In the genomic region with DNA sequence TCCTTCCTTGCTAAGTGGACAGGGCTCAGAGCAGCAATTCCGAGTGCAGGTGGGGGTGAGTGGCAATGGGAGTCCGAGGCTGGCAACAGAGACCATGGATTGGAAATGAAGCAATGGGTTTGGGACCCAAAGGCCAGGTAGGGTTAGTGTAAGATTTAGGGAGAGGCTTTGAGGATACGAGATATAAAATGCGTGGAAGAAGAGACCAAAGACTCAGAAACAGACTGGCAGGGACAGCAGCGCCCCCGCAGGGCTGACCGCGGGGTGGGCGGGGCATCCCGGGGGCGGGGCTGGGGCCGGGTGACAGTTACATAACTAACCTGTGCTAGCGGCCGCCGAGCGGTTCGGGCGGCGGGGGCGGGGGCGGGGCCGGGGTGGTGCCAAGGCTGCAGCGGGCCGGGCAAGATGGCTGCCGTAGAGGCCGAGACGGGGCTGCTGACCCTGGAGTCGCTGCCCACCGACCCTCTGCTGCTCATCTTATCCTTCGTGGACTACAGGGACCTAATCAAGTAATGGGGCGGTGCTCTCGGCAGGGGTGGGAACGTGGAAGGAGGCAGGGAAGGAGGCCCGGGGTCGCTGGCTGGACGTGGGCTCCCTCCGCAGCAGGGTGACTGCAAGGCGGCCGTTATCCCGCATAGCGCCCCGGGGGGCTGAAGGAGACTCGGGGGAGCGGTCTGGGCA, we compare ENCODE assay signal across 8 mouse cellular contexts. TPM values are rescaled to one million over a fixed set of nuclear protein-coding genes. Genes with fewer than 3 reads are reported as not detected.
DNase-seq lines count a peak whose midpoint lies in the region; ATAC-seq and TF ChIP-seq lines count a peak whose summit lies in the region.

Gene Fbxo3, plus strand, starts transcription at position 264 of the 681 bp plus-strand sequence.

- H3K9ac ChIP-seq in embryonic facial prominence, embryonic 15.5 days, result peak within 1 kb of the TSS; percentile 93
- peak within 1 kb of the TSS; percentile 95 for H3K9ac ChIP-seq in kidney, embryonic 14.5 days (ENCODE audit: low read depth, low read length)
- peak within 1 kb of the TSS; percentile 91 for H3K9ac ChIP-seq in limb, embryonic 14.5 days (ENCODE audit: low read depth, low read length, severe bottlenecking)
- H3K9ac ChIP-seq in midbrain, embryonic 16.5 days (ENCODE audit: low read depth, low read length), result peak within 1 kb of the TSS; percentile 98

- H3K27ac ChIP-seq in bone marrow, adult 2 months (ENCODE audit: control insufficient read depth, insufficient read depth, low read depth, low read length, poor library complexity), result peak within 1 kb of the TSS; percentile 91
- H3K27ac ChIP-seq in embryonic facial prominence, embryonic 15.5 days (replicated peaks), result peak within 1 kb of the TSS; percentile 53
- peak within 1 kb of the TSS; percentile 55; the same call in 1 of the 2 replicates for H3K27ac ChIP-seq in kidney, embryonic 14.5 days (ENCODE audit: low read depth, low read length)
- H3K27ac ChIP-seq in limb, embryonic 14.5 days (replicated peaks; ENCODE audit: low read depth, low read length), result peak within 1 kb of the TSS; percentile 55; the same call in 1 of the 2 replicates
- H3K27ac ChIP-seq in midbrain, embryonic 16.5 days (ENCODE audit: low read length), result peak within 1 kb of the TSS; percentile 64
- H3K27ac ChIP-seq in spleen, adult 2 months (ENCODE audit: insufficient read depth, low read length), result peak within 1 kb of the TSS; percentile 50

- H3K9me3 ChIP-seq in embryonic facial prominence, embryonic 15.5 days (replicated peaks), result no peaks in the 10 kb centered on the region
- no peaks in the 10 kb centered on the region for H3K9me3 ChIP-seq in kidney, embryonic 14.5 days (ENCODE audit: control insufficient read depth, low read length)
- no peaks in the 10 kb centered on the region for H3K9me3 ChIP-seq in limb, embryonic 14.5 days (ENCODE audit: control insufficient read depth, low read length)
- H3K9me3 ChIP-seq in midbrain, embryonic 16.5 days (replicated peaks; ENCODE audit: control insufficient read depth, low read length, poor library complexity, severe bottlenecking), result no peaks in the 10 kb centered on the region

- H3K36me3 ChIP-seq in embryonic facial prominence, embryonic 15.5 days, result no peaks in the 10 kb centered on the region
- no peaks in the 10 kb centered on the region; the same call in 1 of the 2 replicates for H3K36me3 ChIP-seq in kidney, embryonic 14.5 days (ENCODE audit: control insufficient read depth, insufficient read depth, low read length)
- peaks cover 3% of the 10 kb centered on the region; the same call in 1 of the 2 replicates for H3K36me3 ChIP-seq in limb, embryonic 14.5 days (ENCODE audit: control insufficient read depth, insufficient read depth, low read length)
- H3K36me3 ChIP-seq in midbrain, embryonic 16.5 days (ENCODE audit: control insufficient read depth, insufficient read depth, low read length), result 0 out of 2 replicates have a peak, but pooled peaks cover 2% of the 10 kb centered on the region
- peaks cover 3% of the 10 kb centered on the region; the same call in 1 of the 2 replicates for H3K36me3 ChIP-seq in spleen, adult 2 months (ENCODE audit: control insufficient read depth, insufficient read depth, low read length)

- no peaks in the 10 kb centered on the region; the same call in 1 of the 2 replicates for H3K4me1 ChIP-seq in bone marrow, adult 2 months (ENCODE audit: control insufficient read depth, insufficient read depth, low read length)
- H3K4me1 ChIP-seq in embryonic facial prominence, embryonic 15.5 days, result peaks cover 19% of the 10 kb centered on the region
- H3K4me1 ChIP-seq in kidney, embryonic 14.5 days (ENCODE audit: control insufficient read depth, insufficient read depth, low read length), result peaks cover 14% of the 10 kb centered on the region
- peaks cover 14% of the 10 kb centered on the region for H3K4me1 ChIP-seq in limb, embryonic 14.5 days (ENCODE audit: control insufficient read depth, insufficient read depth, low read length)
- peaks cover 26% of the 10 kb centered on the region for H3K4me1 ChIP-seq in midbrain, embryonic 16.5 days (ENCODE audit: control insufficient read depth, insufficient read depth, low read length)
- H3K4me1 ChIP-seq in spleen, adult 2 months (ENCODE audit: control insufficient read depth, insufficient read depth, insufficient read length), result peaks cover 3% of the 10 kb centered on the region; the same call in 1 of the 2 replicates

- peak within 1 kb of the TSS; percentile 100 for H3K4me3 ChIP-seq in bone marrow, adult 2 months (replicated peaks; ENCODE audit: control insufficient read depth, low read depth, low read length)
- peak within 1 kb of the TSS; percentile 94 for H3K4me3 ChIP-seq in embryonic facial prominence, embryonic 15.5 days (replicated peaks)
- peak within 1 kb of the TSS; percentile 98 for H3K4me3 ChIP-seq in kidney, embryonic 14.5 days (ENCODE audit: low read length)
- peak within 1 kb of the TSS; percentile 70 for H3K4me3 ChIP-seq in limb, embryonic 14.5 days (replicated peaks; ENCODE audit: low read length)
- peak within 1 kb of the TSS; percentile 87 for H3K4me3 ChIP-seq in midbrain, embryonic 16.5 days (ENCODE audit: low read depth, low read length)
- peak within 1 kb of the TSS; percentile 88 for H3K4me3 ChIP-seq in spleen, adult 2 months (ENCODE audit: extremely low read depth, insufficient read depth, insufficient read length)

- WGBS in bone marrow, adult 2 months, result 2% methylated on average over 43 of the region's 44 CpGs
- under 1% methylated on average over 39 of the region's 44 CpGs for WGBS in embryonic facial prominence, embryonic 15.5 days
- under 1% methylated on average over 42 of the region's 44 CpGs for WGBS in kidney, embryonic 14.5 days
- WGBS in limb, embryonic 14.5 days, result under 1% methylated on average over 24 of the region's 44 CpGs
- under 1% methylated on average over 40 of the region's 44 CpGs for WGBS in midbrain, embryonic 16.5 days
- WGBS in spleen, adult 2 months, result 1% methylated on average over 44 of the region's 44 CpGs

- H3K27me3 ChIP-seq in embryonic facial prominence, embryonic 15.5 days, result no peaks in the 10 kb centered on the region
- H3K27me3 ChIP-seq in kidney, embryonic 14.5 days (ENCODE audit: control insufficient read depth, insufficient read depth, low read length), result no peaks in the 10 kb centered on the region
- no peaks in the 10 kb centered on the region for H3K27me3 ChIP-seq in limb, embryonic 14.5 days (ENCODE audit: control insufficient read depth, insufficient read depth, low read length)
- no peaks in the 10 kb centered on the region for H3K27me3 ChIP-seq in midbrain, embryonic 16.5 days (ENCODE audit: control insufficient read depth, insufficient read depth, low read depth, low read length)
- H3K27me3 ChIP-seq in spleen, adult 2 months (ENCODE audit: control insufficient read depth, insufficient read depth, low read length), result no peaks in the 10 kb centered on the region

- TF ChIP-seq CTCF in bone marrow, adult 2 months (IDR thresholded peaks at IDR 0.05; ENCODE audit: control insufficient read depth, insufficient read depth, low read length), result peak; percentile 24; the same call in 1 of the 2 replicates
- no peak for TF ChIP-seq CTCF in spleen, adult 2 months (IDR thresholded peaks at IDR 0.05; ENCODE audit: extremely low read depth, insufficient read depth, insufficient read length, insufficient replicate concordance)

- peak within 1 kb of the TSS; percentile 70 for H3K4me2 ChIP-seq in embryonic facial prominence, embryonic 15.5 days (replicated peaks)
- peak within 1 kb of the TSS; percentile 84 for H3K4me2 ChIP-seq in kidney, embryonic 14.5 days (replicated peaks; ENCODE audit: low read depth, low read length)
- H3K4me2 ChIP-seq in limb, embryonic 14.5 days (replicated peaks; ENCODE audit: low read depth, low read length, severe bottlenecking), result peak within 1 kb of the TSS; percentile 69
- H3K4me2 ChIP-seq in midbrain, embryonic 16.5 days (ENCODE audit: low read length), result peak within 1 kb of the TSS; percentile 76

- ATAC-seq in embryonic facial prominence, embryonic 15.5 days (ENCODE audit: insufficient number of reproducible peaks, low FRiP score, low TSS enrichment, low read depth), result peak; percentile 95
- peak; percentile 96 for ATAC-seq in kidney, embryonic 14.5 days (ENCODE audit: low FRiP score, low TSS enrichment)
- ATAC-seq in limb, embryonic 14.5 days (ENCODE audit: low FRiP score, low read depth), result peak; percentile 97
- ATAC-seq in midbrain, embryonic 16.5 days, result peak; percentile 98

- DNase-seq in 416B (ENCODE audit: low read depth), result peak; percentile 84
- peak; percentile 80 to 91 for DNase-seq in heart, adult 9 months (ENCODE audit: low spot score in 2 of 2)
- peak; percentile 65 for DNase-seq in limb, embryonic 14.5 days (ENCODE audit: low spot score)
- peak; percentile 60 to 84 for DNase-seq in spleen, adult 2 months (ENCODE audit: low read depth in 1 of 2, low spot score in 2 of 2)

- peak; percentile 85 for TF ChIP-seq POLR2A in bone marrow, adult 2 months (IDR thresholded peaks at IDR 0.05; ENCODE audit: borderline replicate concordance, control insufficient read depth, low read depth, low read length)
- TF ChIP-seq POLR2A in limb, embryonic 14.5 days (IDR thresholded peaks at IDR 0.05; ENCODE audit: borderline replicate concordance, extremely low read depth, insufficient read depth, insufficient read length), result peak; percentile 62; the same call in 1 of the 2 replicates
- TF ChIP-seq POLR2A in spleen, adult 2 months (IDR thresholded peaks at IDR 0.05; ENCODE audit: low read depth, low read length), result peak; percentile 57; the same call in 1 of the 2 replicates

RNA-seq across cellular contexts. Expression of gene Fbxo3, which starts in this region (rescaled TPM):
- 26.1 and 29.1 TPM in 2 replicates for polyA plus RNA-seq in bone marrow, adult 2 months (2011; ENCODE audit: insufficient read depth, insufficient read length, low replicate concordance, missing spikeins)
- 51.3 and 53.8 TPM in 2 replicates for polyA plus RNA-seq in embryonic facial prominence, embryonic 15.5 days (2015; fragmentation: Nextera tagmentation; extraction: Ambion mirVana)
- polyA plus RNA-seq in kidney, embryonic 14.5 days (2014; fragmentation: Nextera tagmentation; extraction: Ambion mirVana), result 41.5 and 54.4 TPM in 2 replicates
- polyA plus RNA-seq in limb, embryonic 14.5 days (2012; rRNA removed), result 35.9 and 40.1 TPM in 2 replicates
- 47.6 and 52.0 TPM in 2 replicates for polyA plus RNA-seq in limb, embryonic 14.5 days (2014; fragmentation: Nextera tagmentation; extraction: Ambion mirVana)
- 84.0 and 86.3 TPM in 2 replicates for polyA plus RNA-seq in midbrain, embryonic 16.5 days (2015; fragmentation: Nextera tagmentation; extraction: Ambion mirVana)
- 9.5 and 9.6 TPM in 2 replicates for polyA plus RNA-seq in spleen, adult 2 months (2012; rRNA removed)

Comparison
In these comparisons a context has a peak if more than half of its experiments do, and no peak if none do; other contexts are left out.
1. Peak in every context shown above with its lines: DNase-seq, ATAC-seq, H3K4me3 ChIP-seq and H3K27ac ChIP-seq.